In genomic region chr6:91685533-91685883, GRCm38 (mm10) we compare ENCODE assay signal across 8 mouse cellular contexts. TPM values are rescaled to one million over a fixed set of nuclear protein-coding genes. Genes with fewer than 3 reads are reported as not detected.
DNase-seq lines count a peak whose midpoint lies in the region; ATAC-seq and TF ChIP-seq lines count a peak whose summit lies in the region.

No protein-coding gene starts in this region.

- H3K4me1 ChIP-seq in kidney, postnatal 0 days (replicated peaks; ENCODE audit: insufficient read depth, low read length) = peaks cover 40% of the 10 kb centered on the region
- peaks cover 55% of the 10 kb centered on the region for H3K4me1 ChIP-seq in embryonic facial prominence, embryonic 13.5 days
- peaks cover 16% of the 10 kb centered on the region for H3K4me1 ChIP-seq in hindbrain, postnatal 0 days (ENCODE audit: insufficient read depth, low read length)
- H3K4me1 ChIP-seq in lung, postnatal 0 days (ENCODE audit: insufficient read depth, low read depth, low read length) = peaks cover 20% of the 10 kb centered on the region
- H3K4me1 ChIP-seq in stomach, postnatal 0 days (replicated peaks; ENCODE audit: control insufficient read depth, insufficient read depth) = peaks cover 12% of the 10 kb centered on the region

- H3K9ac ChIP-seq in kidney, postnatal 0 days (ENCODE audit: low read depth, low read length) = peak overlapping the region; percentile 95; the same call in 1 of the 2 replicates
- peak overlapping the region; percentile 91 for H3K9ac ChIP-seq in embryonic facial prominence, embryonic 13.5 days
- H3K9ac ChIP-seq in hindbrain, postnatal 0 days (replicated peaks; ENCODE audit: low read length) = peak overlapping the region; percentile 77
- no peak overlapping the region for H3K9ac ChIP-seq in lung, postnatal 0 days (replicated peaks; ENCODE audit: low read depth)
- peak overlapping the region; percentile 31; the same call in 1 of the 2 replicates for H3K9ac ChIP-seq in stomach, postnatal 0 days (ENCODE audit: low read length)

- ATAC-seq in kidney, postnatal 0 days (replicated peaks; ENCODE audit: low FRiP score, low read depth) = no peak
- ATAC-seq in embryonic facial prominence, embryonic 13.5 days (ENCODE audit: insufficient number of reproducible peaks, insufficient read depth, low FRiP score, low TSS enrichment, low read depth) = no peak
- ATAC-seq in hindbrain, postnatal 0 days = no peak
- ATAC-seq in lung, postnatal 0 days = no peak
- ATAC-seq in stomach, postnatal 0 days (ENCODE audit: low FRiP score, low TSS enrichment) = no peak

- no peak for TF ChIP-seq EP300 in lung, postnatal 0 days (IDR thresholded peaks at IDR 0.05)
- no peak for TF ChIP-seq EP300 in stomach, postnatal 0 days (optimal IDR thresholded peaks at IDR 0.05)

- H3K4me3 ChIP-seq in kidney, postnatal 0 days (replicated peaks; ENCODE audit: low read depth, low read length) = peak overlapping the region; percentile 91
- peak overlapping the region; percentile 94 for H3K4me3 ChIP-seq in embryonic facial prominence, embryonic 13.5 days
- peak overlapping the region; percentile 63 for H3K4me3 ChIP-seq in hindbrain, postnatal 0 days (ENCODE audit: low read length)
- peak overlapping the region; percentile 89 for H3K4me3 ChIP-seq in lung, postnatal 0 days (ENCODE audit: low read depth, low read length)
- peak overlapping the region; percentile 71 for H3K4me3 ChIP-seq in stomach, postnatal 0 days (ENCODE audit: low read depth, low read length)

- H3K36me3 ChIP-seq in kidney, postnatal 0 days (ENCODE audit: insufficient read depth, low read length) = no peaks in the 10 kb centered on the region
- peaks cover 4% of the 10 kb centered on the region for H3K36me3 ChIP-seq in embryonic facial prominence, embryonic 13.5 days
- H3K36me3 ChIP-seq in hindbrain, postnatal 0 days (ENCODE audit: insufficient read depth, low read length) = no peaks in the 10 kb centered on the region
- H3K36me3 ChIP-seq in lung, postnatal 0 days (ENCODE audit: insufficient read depth, low read length) = no peaks in the 10 kb centered on the region
- H3K36me3 ChIP-seq in stomach, postnatal 0 days (ENCODE audit: control insufficient read depth, insufficient read depth, low read length) = no peaks in the 10 kb centered on the region

- H3K27me3 ChIP-seq in kidney, postnatal 0 days (ENCODE audit: insufficient read depth, low read length) = no peaks in the 10 kb centered on the region
- H3K27me3 ChIP-seq in embryonic facial prominence, embryonic 13.5 days = no peaks in the 10 kb centered on the region
- no peaks in the 10 kb centered on the region for H3K27me3 ChIP-seq in hindbrain, postnatal 0 days (ENCODE audit: insufficient read depth, low read length)
- no peaks in the 10 kb centered on the region for H3K27me3 ChIP-seq in lung, postnatal 0 days (replicated peaks; ENCODE audit: insufficient read depth, low read length)
- H3K27me3 ChIP-seq in stomach, postnatal 0 days (ENCODE audit: control insufficient read depth, insufficient read depth, low read length) = no peaks in the 10 kb centered on the region

- peak overlapping the region; percentile 95 for H3K4me2 ChIP-seq in kidney, postnatal 0 days (ENCODE audit: low read length)
- H3K4me2 ChIP-seq in embryonic facial prominence, embryonic 13.5 days = peak overlapping the region; percentile 96
- peak overlapping the region; percentile 79 for H3K4me2 ChIP-seq in hindbrain, postnatal 0 days (ENCODE audit: low read depth, low read length)
- H3K4me2 ChIP-seq in lung, postnatal 0 days (replicated peaks; ENCODE audit: low read depth, low read length) = peak overlapping the region; percentile 97
- peak overlapping the region; percentile 77 for H3K4me2 ChIP-seq in stomach, postnatal 0 days (replicated peaks; ENCODE audit: low read depth)

- TF ChIP-seq CTCF in kidney, postnatal 0 days (IDR thresholded peaks at IDR 0.05; ENCODE audit: low read depth) = no peak
- no peak for TF ChIP-seq CTCF in hindbrain, postnatal 0 days (IDR thresholded peaks at IDR 0.05; ENCODE audit: low read depth)
- no peak for TF ChIP-seq CTCF in lung, postnatal 0 days (IDR thresholded peaks at IDR 0.05)
- no peak for TF ChIP-seq CTCF in stomach, postnatal 0 days (IDR thresholded peaks at IDR 0.05; ENCODE audit: low read depth)

- WGBS in kidney, postnatal 0 days = 0% methylated on average over 2 of the region's 2 CpGs
- 11% methylated on average over 2 of the region's 2 CpGs for WGBS in embryonic facial prominence, embryonic 13.5 days
- WGBS in hindbrain, postnatal 0 days = 18% methylated on average over 2 of the region's 2 CpGs
- WGBS in lung, postnatal 0 days = 10% methylated on average over 2 of the region's 2 CpGs
- WGBS in stomach, postnatal 0 days = 0% methylated on average over 2 of the region's 2 CpGs

- DNase-seq in kidney, postnatal 0 days (ENCODE audit: low spot score) = no peak
- DNase-seq in kidney, postnatal 14 days = no peak
- DNase-seq in hindbrain, postnatal 0 days (ENCODE audit: low spot score) = peak; percentile 44
- no peak for DNase-seq in lung, postnatal 0 days (ENCODE audit: low spot score)
- DNase-seq in stomach, postnatal 0 days (ENCODE audit: low spot score) = no peak
- DNase-seq in kidney, adult 11 months = no peak
- DNase-seq in testis, postnatal 10 days (ENCODE audit: low spot score) = no peak

- peak overlapping the region; percentile 38; the same call in 1 of the 2 replicates for H3K27ac ChIP-seq in kidney, postnatal 0 days
- no peak overlapping the region for H3K27ac ChIP-seq in embryonic facial prominence, embryonic 13.5 days
- H3K27ac ChIP-seq in hindbrain, postnatal 0 days = peak overlapping the region; percentile 95; the same call in 1 of the 2 replicates
- H3K27ac ChIP-seq in lung, postnatal 0 days (ENCODE audit: low read length) = no peak overlapping the region
- H3K27ac ChIP-seq in stomach, postnatal 0 days (replicated peaks) = no peak overlapping the region; the same call in 1 of the 2 replicates

- no peaks in the 10 kb centered on the region for H3K9me3 ChIP-seq in kidney, postnatal 0 days (replicated peaks; ENCODE audit: low read length)
- H3K9me3 ChIP-seq in embryonic facial prominence, embryonic 13.5 days = no peaks in the 10 kb centered on the region
- no peaks in the 10 kb centered on the region for H3K9me3 ChIP-seq in hindbrain, postnatal 0 days (ENCODE audit: low read length)
- no peaks in the 10 kb centered on the region for H3K9me3 ChIP-seq in lung, postnatal 0 days (ENCODE audit: low read length)
- H3K9me3 ChIP-seq in stomach, postnatal 0 days (ENCODE audit: control insufficient read depth, low read length) = no peaks in the 10 kb centered on the region

RNA-seq across cellular contexts. Expression of gene Slc6a6, which starts 1.7 kb away (rescaled TPM):
- 106 and 121 TPM in 2 replicates for polyA plus RNA-seq in kidney, postnatal 0 days (2015; fragmentation: Nextera tagmentation; extraction: Ambion mirVana)
- 71.4 and 72.2 TPM in 2 replicates for polyA plus RNA-seq in embryonic facial prominence, embryonic 13.5 days (2015; fragmentation: Nextera tagmentation; extraction: Ambion mirVana)
- 78.2 and 85.6 TPM in 2 replicates for total RNA-seq in hindbrain, postnatal 0 days (2014; rRNA removed)
- 116 and 119 TPM in 2 replicates for polyA plus RNA-seq in hindbrain, postnatal 0 days (2015; fragmentation: Nextera tagmentation; extraction: Ambion mirVana)
- polyA plus RNA-seq in lung, postnatal 0 days (2015; fragmentation: Nextera tagmentation; extraction: Ambion mirVana) = 92.6 and 119 TPM in 2 replicates
- 55.3 and 66.5 TPM in 2 replicates for polyA plus RNA-seq in stomach, postnatal 0 days (2015; fragmentation: Nextera tagmentation; extraction: Ambion mirVana)

Comparison
In these comparisons a context has a peak if more than half of its experiments do, and no peak if none do; other contexts are left out.
1. H3K27ac ChIP-seq: peak in kidney, postnatal 0 days (single experiment) and hindbrain, postnatal 0 days (single experiment); none in embryonic facial prominence, embryonic 13.5 days (single experiment), lung, postnatal 0 days (single experiment) and stomach, postnatal 0 days (single experiment).
2. Peak in every context shown above with its lines, with median percentiles within 50 percentile points of each other: H3K4me2 ChIP-seq and H3K4me3 ChIP-seq.